Mouse (Mus musculus) testis, adult 2 months (tissue): Measurements from ENCODE around the gene BC029722. TPM values are rescaled to one million over a fixed set of nuclear protein-coding genes. Genes with fewer than 3 reads are reported as not detected.

Experiments used
- H3K27ac ChIP-seq: fragments of 200-500 bp; 2 replicates; pipeline ENCODE4 v1.5.1; 2012; ENCODE audit warnings: low read depth, low read length; ENCODE audit not compliant: control insufficient read depth, insufficient read depth
- H3K27me3 ChIP-seq: fragments of 200-500 bp; 2 replicates; pipeline ENCODE4 v1.6.1; 2012; ENCODE audit warnings: mild to moderate bottlenecking, low read length, moderate library complexity; ENCODE audit not compliant: control insufficient read depth, insufficient read depth
- H3K36me3 ChIP-seq: fragments of 200-500 bp; 2 replicates; pipeline ENCODE4 v1.6.1; 2012; ENCODE audit warnings: mild to moderate bottlenecking, low read length; ENCODE audit not compliant: control insufficient read depth, insufficient read depth
- H3K4me1 ChIP-seq: fragments of 200-500 bp; 2 replicates; pipeline ENCODE4 v1.6.1; 2012; ENCODE audit warnings: low read length; ENCODE audit not compliant: control insufficient read depth, insufficient read depth
- H3K4me3 ChIP-seq: fragments of 200-500 bp; 2 replicates; pipeline ENCODE4 v1.5.1; 2012; ENCODE audit warnings: low read depth, mild to moderate bottlenecking, low read length, moderate library complexity, mixed read lengths; ENCODE audit not compliant: control insufficient read depth
- CTCF ChIP-seq: fragments of 200-500 bp; IDR thresholded peaks from 2 replicates; pipeline ENCODE4 v1.5.1; 2012; ENCODE audit warnings: low read depth, mild to moderate bottlenecking, inconsistent platforms, low read length, moderate library complexity; ENCODE audit not compliant: control insufficient read depth, insufficient read depth, insufficient replicate concordance
- POLR2A ChIP-seq: fragments of 200-500 bp; IDR thresholded peaks from 2 replicates; pipeline ENCODE4 v1.6.1; 2012; ENCODE audit warnings: low read depth, mild to moderate bottlenecking, inconsistent platforms, low read length, moderate library complexity; ENCODE audit not compliant: control insufficient read depth
- polyA plus RNA-seq: library from polyadenylated mRNA; depleted of rRNA; stranded (reverse); fragments of >200 nt; gene quantifications from 2 replicates; pipeline ENCODE4 v1.2.3, GENCODE M21; 2012

BC029722 gene
- polyA plus RNA-seq, 1 experiment = 24.4 TPM

DNA sequence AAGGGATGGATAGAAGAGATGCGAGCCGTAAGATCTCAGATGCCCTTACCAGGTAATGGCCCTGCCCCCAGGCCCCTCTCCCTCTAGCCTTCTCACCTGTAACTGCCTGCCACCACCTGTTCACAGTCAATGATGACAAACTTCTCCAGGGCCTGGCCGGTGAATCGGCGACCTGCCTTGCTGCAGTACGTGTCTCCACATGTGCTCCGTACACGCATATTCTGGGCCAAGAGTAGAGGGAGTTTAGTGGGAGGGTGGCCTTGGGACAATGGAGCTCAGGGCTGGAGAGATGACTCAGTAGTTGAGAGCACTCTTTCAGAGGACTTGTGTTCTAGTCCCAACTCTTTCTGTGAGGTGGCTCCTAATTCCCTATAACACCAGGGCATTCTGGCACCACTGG, 11.6 kb upstream of the BC029722 start:
- no peak overlapping the region for H3K4me3 ChIP-seq
- no peaks in the 10 kb centered on the region for H3K36me3 ChIP-seq
- no peak for TF ChIP-seq CTCF
- TF ChIP-seq POLR2A = no peak

DNA sequence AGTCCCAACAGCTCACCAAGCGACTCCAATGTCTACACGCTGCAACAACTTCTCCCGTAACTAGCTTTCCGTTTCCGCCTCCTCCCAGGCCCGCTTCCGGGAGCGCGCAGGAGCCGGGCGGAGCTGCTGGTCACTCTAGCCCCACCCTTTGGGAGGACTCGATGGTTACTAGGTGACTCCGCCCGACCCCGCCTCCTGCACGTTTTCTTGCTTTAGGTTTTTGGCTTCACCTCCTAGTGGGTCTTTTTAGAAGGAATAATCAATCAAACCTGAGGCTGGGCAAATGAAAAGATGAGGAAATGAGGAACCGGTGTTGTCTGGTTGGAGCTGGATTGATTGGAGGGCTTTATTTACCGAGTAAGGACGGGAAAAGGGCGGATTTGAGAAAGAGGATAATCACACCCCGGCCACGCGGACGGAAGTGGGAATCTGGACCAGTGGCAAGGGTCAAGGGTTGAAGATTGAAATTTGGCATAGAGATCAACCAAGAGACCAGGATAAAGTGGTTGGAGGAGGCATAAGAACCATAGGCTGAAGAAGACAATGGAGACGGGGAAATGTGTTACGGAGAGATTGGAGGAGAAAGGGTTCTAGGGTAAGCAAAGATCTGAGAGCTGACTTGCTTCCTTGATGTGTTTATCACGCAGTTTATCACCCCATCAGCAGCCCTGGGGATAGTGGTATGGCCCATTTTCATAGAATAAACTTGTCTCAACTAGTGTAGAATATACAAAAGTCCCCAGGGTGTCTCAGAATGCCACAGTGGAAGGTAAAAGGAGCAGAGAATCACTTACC, 7.6 kb upstream of the BC029722 start, which contains the start of gene Eif6:
Eif6 (minus strand) TSS at position 296 of the 795 bp plus-strand sequence.
- peaks cover 3% of the 10 kb centered on the region for H3K4me1 ChIP-seq
- TF ChIP-seq CTCF = no peak
- TF ChIP-seq POLR2A = peak; percentile 81
- H3K27ac ChIP-seq = peak within 1 kb of the TSS; percentile 88
- H3K27me3 ChIP-seq = no peaks in the 10 kb centered on the region
- peak within 1 kb of the TSS; percentile 91 for H3K4me3 ChIP-seq
- H3K36me3 ChIP-seq = no peaks in the 10 kb centered on the region; the same call in none of the 2 replicates

More for the DNA sequence above, 11.6 kb upstream of the BC029722 start:
- Histone ChIP-seq H3K27ac (no peak overlapping the region), H3K27me3 (no peaks in the 10 kb centered on the region), H3K4me1 (peaks cover under 1% of the 10 kb centered on the region)

DNA sequence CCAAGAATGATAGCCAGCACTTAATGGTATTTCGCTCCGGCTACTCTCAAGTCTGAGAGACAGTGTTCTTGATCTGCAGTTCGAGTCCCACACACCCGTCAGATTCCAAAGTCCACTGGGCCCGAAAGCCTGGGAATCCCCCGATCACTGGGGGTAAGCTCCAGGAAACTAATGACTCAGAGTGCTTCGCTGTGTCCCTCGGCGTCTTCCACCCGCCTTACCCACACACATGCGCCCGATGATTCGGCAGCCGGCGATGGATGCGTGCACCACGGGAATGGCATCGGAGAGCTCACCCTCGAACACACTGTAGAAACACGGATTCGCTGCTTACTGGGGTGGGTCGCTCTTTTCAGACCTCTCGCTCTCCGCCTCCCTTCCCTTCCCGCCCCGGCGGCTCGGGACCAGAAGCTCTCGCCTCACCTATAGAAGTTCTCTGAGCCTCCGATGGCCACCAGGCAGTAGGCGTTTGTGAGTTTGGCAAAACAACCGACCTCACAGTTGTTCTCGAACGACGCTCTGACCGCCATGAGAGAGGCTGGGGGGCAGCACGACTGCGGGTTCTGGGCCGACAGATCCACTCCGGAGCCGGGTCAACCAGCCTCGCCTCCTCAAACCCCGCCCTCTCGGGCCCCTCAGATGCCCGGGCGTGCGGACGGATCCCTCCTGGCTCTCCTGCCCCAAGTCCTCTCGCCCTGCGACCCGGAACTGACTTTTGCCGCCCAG, 6.8 kb upstream of the BC029722 start:
- peak overlapping the region; percentile 91 for H3K4me3 ChIP-seq
- no peaks in the 10 kb centered on the region for H3K27me3 ChIP-seq
- peak overlapping the region; percentile 88 for H3K27ac ChIP-seq
- peaks cover 3% of the 10 kb centered on the region for H3K4me1 ChIP-seq
- no peak for TF ChIP-seq POLR2A
- no peak for TF ChIP-seq CTCF
- H3K36me3 ChIP-seq = no peaks in the 10 kb centered on the region; the same call in none of the 2 replicates

DNA sequence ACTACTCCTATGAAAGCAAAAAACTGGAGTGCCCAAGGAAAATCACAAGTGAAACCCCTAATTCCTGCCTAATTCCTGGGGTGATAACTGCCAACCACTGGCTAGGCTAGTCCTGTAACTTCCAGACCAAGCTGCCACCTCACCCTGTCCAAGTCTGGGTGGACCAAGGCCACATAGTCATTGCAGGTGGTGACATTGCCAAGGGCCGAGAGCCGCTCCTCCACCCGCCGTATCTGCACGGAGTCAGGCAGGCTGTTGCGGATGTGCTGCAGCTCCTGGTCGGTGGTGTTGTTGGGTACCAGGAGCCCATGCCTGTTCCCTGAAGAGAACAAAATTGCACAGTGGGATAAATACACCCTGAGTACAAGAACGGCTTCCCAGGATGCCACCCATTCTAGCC, 4.5 kb upstream of the BC029722 start:
- Histone ChIP-seq H3K36me3 (no peaks in the 10 kb centered on the region; the same call in none of the 2 replicates), H3K27ac (no peak overlapping the region), H3K4me3 (no peak overlapping the region), H3K27me3 (no peaks in the 10 kb centered on the region), H3K4me1 (peaks cover 9% of the 10 kb centered on the region)
- TF ChIP-seq POLR2A (no peak), CTCF (no peak)

DNA sequence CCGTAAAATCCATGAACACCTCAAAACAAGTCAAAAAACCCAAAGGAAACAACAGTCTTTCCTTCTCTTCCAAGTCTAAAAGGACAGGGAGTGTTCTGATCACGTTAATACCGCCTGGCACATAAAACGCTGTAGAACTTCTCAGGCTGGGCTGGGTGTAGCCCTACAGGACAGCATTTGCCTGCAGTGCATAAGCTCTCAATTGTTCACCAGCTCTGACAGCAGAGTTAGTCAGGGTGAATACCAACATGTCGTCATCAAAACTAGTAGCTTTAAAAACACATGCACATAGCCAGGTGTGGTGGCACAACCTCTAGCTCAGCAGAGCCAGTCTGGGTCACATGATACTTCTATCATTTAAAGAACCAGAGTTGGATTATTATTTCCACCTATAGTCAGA, 1.6 kb upstream of the BC029722 start:
- no peaks in the 10 kb centered on the region for H3K27me3 ChIP-seq
- no peak overlapping the region for H3K27ac ChIP-seq
- no peaks in the 10 kb centered on the region; the same call in none of the 2 replicates for H3K36me3 ChIP-seq
- H3K4me3 ChIP-seq = no peak overlapping the region
- TF ChIP-seq POLR2A (no peak), CTCF (no peak)
- H3K4me1 ChIP-seq = peaks cover 10% of the 10 kb centered on the region

DNA sequence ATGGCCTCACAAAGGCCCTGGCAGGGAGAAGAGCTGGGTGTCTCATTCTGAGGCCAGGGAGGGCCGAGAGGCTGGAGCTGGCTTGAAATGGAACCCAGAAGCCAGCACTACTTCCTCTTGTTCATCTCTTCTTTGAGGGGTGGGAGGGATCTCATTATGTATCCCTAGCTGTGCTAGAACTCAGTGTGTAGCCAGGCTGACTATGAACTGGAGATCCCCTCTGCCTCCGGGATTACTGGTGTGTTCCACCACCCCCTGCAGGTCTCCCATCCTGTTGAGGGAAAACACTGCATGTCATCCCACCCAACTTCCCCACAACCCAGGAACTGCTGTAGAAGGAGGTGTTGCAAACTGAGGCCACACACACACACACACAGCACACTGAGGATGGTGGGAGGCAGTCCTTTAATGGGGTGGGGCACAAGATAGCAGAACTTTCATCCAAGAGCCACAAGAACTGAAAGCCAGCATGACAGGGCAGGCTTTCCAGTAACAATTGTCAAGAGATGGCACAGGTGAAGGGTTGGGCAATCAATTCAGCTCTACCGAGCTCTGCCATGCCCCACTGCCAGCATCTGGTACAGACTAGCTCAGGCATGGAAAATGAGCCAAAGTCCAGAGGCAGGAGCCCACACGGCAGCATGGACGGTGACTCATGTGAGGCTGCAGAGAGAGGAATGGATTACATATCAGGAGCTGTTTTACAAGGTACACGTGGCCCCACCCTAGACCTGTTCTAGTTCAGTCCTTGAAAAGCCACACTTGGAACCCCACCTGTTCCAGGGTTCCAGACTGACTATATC, 424 bp upstream of the BC029722 start:
- TF ChIP-seq POLR2A (no peak), CTCF (no peak)
- Histone ChIP-seq H3K27me3 (no peaks in the 10 kb centered on the region), H3K4me3 (peak overlapping the region; percentile 84), H3K36me3 (no peaks in the 10 kb centered on the region; the same call in none of the 2 replicates), H3K27ac (peak overlapping the region; percentile 64), H3K4me1 (peaks cover 8% of the 10 kb centered on the region)
